ENCODE assay signal across 14 mouse cellular contexts in genomic region chr2:103119197-103119854, GRCm38 (mm10). TPM values are rescaled to one million over a fixed set of nuclear protein-coding genes. Genes with fewer than 3 reads are reported as not detected.
DNase-seq lines count a peak whose midpoint lies in the region; ATAC-seq and TF ChIP-seq lines count a peak whose summit lies in the region.
"Had no signal": no experiment of that assay in that cellular context is flagged by ENCODE, and none has a peak within 500 bp of the region (broad histone marks: within the 10 kb centered on the region; RNA-seq: fewer than 3 reads in every experiment).

No protein-coding gene starts in this region.

- H3K27ac ChIP-seq in hindbrain, embryonic 11.5 days (ENCODE audit: low read depth, low read length) = no peak overlapping the region
- no peak overlapping the region for H3K27ac ChIP-seq in gastrocnemius, adult 2 months
- H3K27ac ChIP-seq: neural tube, embryonic 13.5 days had no signal

- H3K9me3 ChIP-seq in hindbrain, embryonic 11.5 days (ENCODE audit: control insufficient read depth, low read length) = no peaks in the 10 kb centered on the region
- H3K9me3 ChIP-seq: megakaryocyte, embryonic 14.5 days; neural tube, embryonic 13.5 days had no signal

- no peak overlapping the region for H3K4me3 ChIP-seq in hindbrain, embryonic 11.5 days (ENCODE audit: low read depth, low read length)
- H3K4me3 ChIP-seq in gastrocnemius, adult 2 months = no peak overlapping the region
- H3K4me3 ChIP-seq: erythroblast, embryonic 14.5 days; megakaryocyte, embryonic 14.5 days; neural tube, embryonic 13.5 days had no signal

- no peaks in the 10 kb centered on the region for H3K27me3 ChIP-seq in hindbrain, embryonic 11.5 days (ENCODE audit: control insufficient read depth, insufficient read depth, low read length)
- H3K27me3 ChIP-seq: neural tube, embryonic 13.5 days had no signal

- H3K4me2 ChIP-seq in hindbrain, embryonic 11.5 days (replicated peaks; ENCODE audit: low read depth, low read length) = no peak overlapping the region
- H3K4me2 ChIP-seq: neural tube, embryonic 13.5 days had no signal

- 85% methylated on average over 7 of the region's 7 CpGs for WGBS in hindbrain, embryonic 11.5 days

- DNase-seq in kidney, adult 9 months = peak; percentile 52
- DNase-seq in kidney, adult 18-20 months = no peak
- DNase-seq in MEL-GATA-1-ER (ENCODE audit: extremely low read depth, low read depth) = peak; percentile 76
- DNase-seq in hindbrain, embryonic 11.5 days (ENCODE audit: low spot score) = no peak
- no peak for DNase-seq in gastrocnemius, adult 2 months
- DNase-seq: gastrocnemius, postnatal 14 days; lung, adult 2 months; right cerebral cortex, postnatal 25 days had no signal

- H3K9ac ChIP-seq in hindbrain, embryonic 11.5 days (ENCODE audit: low read depth, low read length) = no peak overlapping the region
- H3K9ac ChIP-seq: neural tube, embryonic 13.5 days had no signal

- intact Hi-C loops in gastrocnemius, adult 2 months (cut with DNase I) = no loop called here

- peak; percentile 83 for ATAC-seq in common myeloid progenitor, adult 5-6 weeks (replicated peaks; ENCODE audit: low read depth, poor library complexity, severe bottlenecking)
- ATAC-seq in megakaryocyte progenitor cell, adult 5-6 weeks (replicated peaks; ENCODE audit: poor library complexity) = peak; percentile 94
- no peak for ATAC-seq in hindbrain, embryonic 11.5 days (ENCODE audit: low FRiP score)
- ATAC-seq: CD4-positive, CD25-positive, alpha-beta regulatory T cell, adult 4 months had no signal

- no peaks in the 10 kb centered on the region for H3K36me3 ChIP-seq in hindbrain, embryonic 11.5 days (ENCODE audit: control insufficient read depth, insufficient read depth, low read length)
- H3K36me3 ChIP-seq: neural tube, embryonic 13.5 days had no signal

- H3K4me1 ChIP-seq in hindbrain, embryonic 11.5 days (replicated peaks; ENCODE audit: control insufficient read depth, insufficient read depth, low read length) = no peaks in the 10 kb centered on the region
- H3K4me1 ChIP-seq: neural tube, embryonic 13.5 days had no signal

- TF ChIP-seq CTCF in gastrocnemius, adult 2 months (IDR thresholded peaks at IDR 0.05) = no peak

RNA-seq across cellular contexts. Expression of gene Apip, which starts 45.9 kb away (rescaled TPM):
- 27.4 and 52.7 TPM in 2 replicates for total RNA-seq in common myeloid progenitor, adult 5-6 weeks (2017)
- 47.0 and 66.0 TPM in 2 replicates for total RNA-seq in megakaryocyte progenitor cell, adult 5-6 weeks (2015)
- total RNA-seq in megakaryocyte progenitor cell, adult 5-6 weeks (2017) = 31.7 and 35.1 TPM in 2 replicates
- 62.3 and 64.3 TPM in 2 replicates for polyA plus RNA-seq in hindbrain, embryonic 11.5 days (2014; fragmentation: Nextera tagmentation; extraction: Ambion mirVana)
- 10 to 100 TPM; 36.0 to 50.7 TPM for total RNA-seq in gastrocnemius, adult 2 months (2021)

RNA-seq across cellular contexts. Expression of gene Pdhx, which starts 46.0 kb away (rescaled TPM):
- 21.5 and 37.1 TPM in 2 replicates for total RNA-seq in common myeloid progenitor, adult 5-6 weeks (2017)
- total RNA-seq in megakaryocyte progenitor cell, adult 5-6 weeks (2015) = 17.9 and 20.9 TPM in 2 replicates
- total RNA-seq in megakaryocyte progenitor cell, adult 5-6 weeks (2017) = 28.7 and 29.1 TPM in 2 replicates
- 46.0 and 54.4 TPM in 2 replicates for polyA plus RNA-seq in hindbrain, embryonic 11.5 days (2014; fragmentation: Nextera tagmentation; extraction: Ambion mirVana)
- 100 to 1,000 TPM in 1 of 2 experiments, 10 to 100 TPM in 1; 69.0 to 104 TPM for total RNA-seq in gastrocnemius, adult 2 months (2021)

Comparison
In these comparisons a context has a peak if more than half of its experiments do, and no peak if none do; other contexts are left out.
1. DNase-seq: peak in kidney, adult 9 months (single experiment) and MEL-GATA-1-ER (single experiment); none in kidney, adult 18-20 months (single experiment), hindbrain, embryonic 11.5 days (single experiment) and gastrocnemius, adult 2 months (single experiment).